Mouse (Mus musculus): ENCODE measurements around the gene Hspa14. TPM values are rescaled to one million over a fixed set of nuclear protein-coding genes. Genes with fewer than 3 reads are reported as not detected.

Gene Hspa14
- total RNA-seq (2023) = 100 to 1,000 TPM; 104 to 124 TPM

GRCm38 (mm10) chr2:3512552-3513454, at the start of gene Hspa14, which contains the start of the genes Gm45902 and Cdnf:
Hspa14 (minus strand) TSS chr2:3512814.
Gm45902 (minus strand) TSS chr2:3512790.
Cdnf (plus strand) TSS chr2:3513030.

DNA sequence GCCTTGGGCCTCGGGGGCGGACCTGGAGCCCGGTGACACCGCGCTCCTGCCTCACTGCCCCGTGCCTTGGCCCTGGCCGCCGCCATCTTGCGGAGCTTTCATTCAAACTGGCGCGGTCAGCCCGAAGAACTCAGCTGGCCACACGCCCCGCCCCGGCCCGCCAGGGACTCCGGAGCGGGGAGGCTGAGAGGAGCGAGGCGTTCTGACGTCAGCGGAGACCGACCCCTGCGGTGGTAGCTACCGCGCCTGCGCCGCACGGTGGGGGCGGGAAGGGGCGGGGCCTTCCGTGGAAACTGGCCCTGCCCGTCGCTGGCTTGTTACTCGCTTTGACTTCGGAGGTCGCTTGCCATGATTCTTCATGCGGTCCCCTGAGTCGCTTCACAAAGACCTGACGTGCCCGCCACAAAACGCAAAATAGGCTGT, 37.7 kb downstream of the Hspa14 start, which contains the start of gene Suv39h2:
TSS of gene Suv39h2 (minus strand) at position 171 of the 423 bp plus-strand sequence.

Other genes with a start within 250 kb of the Hspa14 start
- gene Nmt2, start 228.6 kb downstream of the Hspa14 start, total RNA-seq (2023) = 10 to 100 TPM; 33.8 to 39.1 TPM
- 1 to 10 TPM; 4.1 to 5.3 TPM for gene Rpp38, start 180.2 kb downstream of the Hspa14 start, total RNA-seq (2023)
- gene Acbd7, start 176.6 kb downstream of the Hspa14 start, total RNA-seq (2023) = not detected
- not detected for gene Olah, start 115.6 kb downstream of the Hspa14 start, total RNA-seq (2023)
- not detected for gene Meig1, start 90.2 kb downstream of the Hspa14 start, total RNA-seq (2023)
- gene Dclre1c, start 88.7 kb downstream of the Hspa14 start, total RNA-seq (2023) = 10 to 100 TPM; 26.9 to 27.9 TPM
- gene Suv39h2, start 37.8 kb downstream of the Hspa14 start, total RNA-seq (2023) = 1 to 10 TPM; 2.0 to 2.7 TPM
- gene Gm45902, start within 50 bp of the Hspa14 start, total RNA-seq (2023) = 10 to 100 TPM; 21.0 to 22.9 TPM
- under 1 TPM; 0.36 to 0.82 TPM for gene Cdnf, start 216 bp upstream of the Hspa14 start, total RNA-seq (2023)
- 100 to 1,000 TPM; 274 to 296 TPM for gene Fam107b, start 57.7 kb upstream of the Hspa14 start, total RNA-seq (2023)

Data from T-cell, adult 66 days (primary cell).